Mouse (Mus musculus): ENCODE results near the gene Arfgap3. TPM values are rescaled to one million over a fixed set of nuclear protein-coding genes. Genes with fewer than 3 reads are reported as not detected.
"Not testable (repeated sequence)": the region's sequence is repeated elsewhere in the genome, so short reads cannot be mapped to it uniquely, and the experiment has no call there.

Gene Arfgap3
- total RNA-seq, 4 experiments from 2014 or later: 28.9 to 47.7 (median 40.1) TPM

DNA sequence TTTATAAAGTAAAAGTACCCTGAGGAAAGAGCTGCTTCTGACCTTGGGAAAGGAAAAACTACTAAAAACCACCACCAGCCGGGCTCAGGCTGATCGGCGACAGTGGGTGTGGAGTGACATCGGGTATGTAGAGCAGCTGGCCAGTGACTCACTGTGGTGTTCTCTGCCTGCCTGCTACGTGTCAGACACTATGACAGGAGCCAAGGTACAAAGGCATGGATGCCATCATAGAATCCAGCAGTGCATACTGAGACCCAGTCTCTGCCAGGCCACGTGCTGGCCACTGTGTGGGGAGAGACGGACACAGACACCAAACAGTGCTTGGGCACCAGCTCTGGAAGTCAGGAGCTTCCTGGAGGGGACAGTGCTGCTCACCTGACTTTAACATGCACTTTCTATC, 5.1 kb downstream of the Arfgap3 start:
- DNase-seq: no peak

DNA sequence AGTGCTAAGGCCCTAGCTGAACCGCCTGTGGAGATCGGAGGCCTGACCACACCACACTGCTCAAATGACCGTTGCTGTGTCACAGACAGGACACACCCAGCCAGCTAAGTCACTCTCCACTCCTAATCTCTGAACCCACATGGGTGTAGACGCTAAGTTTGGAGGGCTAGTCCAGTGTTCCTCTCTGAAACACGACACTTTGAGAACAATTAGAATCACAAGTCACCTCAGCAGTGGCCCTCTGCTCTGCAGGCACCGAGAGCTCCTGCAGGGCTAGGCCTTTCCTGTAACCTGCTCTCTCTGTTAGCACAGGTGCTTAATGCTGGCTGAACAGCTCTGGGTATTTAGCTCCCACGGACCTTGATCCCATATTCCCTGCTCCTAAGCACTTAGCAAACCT, 5.9 kb downstream of the Arfgap3 start:
- DNase-seq: no peak

DNA sequence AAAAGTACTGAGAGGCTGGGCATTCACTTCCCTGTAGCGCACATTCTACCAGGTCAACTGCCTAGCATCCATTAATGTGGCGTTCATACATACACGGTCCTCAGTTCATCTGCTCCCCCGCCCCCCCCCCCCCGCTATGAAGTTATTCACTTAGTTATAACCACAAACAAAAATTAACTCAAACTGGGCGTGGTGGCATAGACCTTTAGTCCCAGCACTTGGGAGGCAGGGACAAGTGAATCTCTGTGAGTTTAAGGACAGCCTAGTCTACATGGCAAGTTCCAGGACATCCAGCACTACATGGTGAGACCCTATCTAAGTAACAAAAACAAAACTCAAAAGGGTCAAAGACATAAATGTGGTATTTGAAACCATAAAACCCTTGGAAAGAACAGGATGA, 11.1 kb downstream of the Arfgap3 start:
- no peak for DNase-seq

DNA sequence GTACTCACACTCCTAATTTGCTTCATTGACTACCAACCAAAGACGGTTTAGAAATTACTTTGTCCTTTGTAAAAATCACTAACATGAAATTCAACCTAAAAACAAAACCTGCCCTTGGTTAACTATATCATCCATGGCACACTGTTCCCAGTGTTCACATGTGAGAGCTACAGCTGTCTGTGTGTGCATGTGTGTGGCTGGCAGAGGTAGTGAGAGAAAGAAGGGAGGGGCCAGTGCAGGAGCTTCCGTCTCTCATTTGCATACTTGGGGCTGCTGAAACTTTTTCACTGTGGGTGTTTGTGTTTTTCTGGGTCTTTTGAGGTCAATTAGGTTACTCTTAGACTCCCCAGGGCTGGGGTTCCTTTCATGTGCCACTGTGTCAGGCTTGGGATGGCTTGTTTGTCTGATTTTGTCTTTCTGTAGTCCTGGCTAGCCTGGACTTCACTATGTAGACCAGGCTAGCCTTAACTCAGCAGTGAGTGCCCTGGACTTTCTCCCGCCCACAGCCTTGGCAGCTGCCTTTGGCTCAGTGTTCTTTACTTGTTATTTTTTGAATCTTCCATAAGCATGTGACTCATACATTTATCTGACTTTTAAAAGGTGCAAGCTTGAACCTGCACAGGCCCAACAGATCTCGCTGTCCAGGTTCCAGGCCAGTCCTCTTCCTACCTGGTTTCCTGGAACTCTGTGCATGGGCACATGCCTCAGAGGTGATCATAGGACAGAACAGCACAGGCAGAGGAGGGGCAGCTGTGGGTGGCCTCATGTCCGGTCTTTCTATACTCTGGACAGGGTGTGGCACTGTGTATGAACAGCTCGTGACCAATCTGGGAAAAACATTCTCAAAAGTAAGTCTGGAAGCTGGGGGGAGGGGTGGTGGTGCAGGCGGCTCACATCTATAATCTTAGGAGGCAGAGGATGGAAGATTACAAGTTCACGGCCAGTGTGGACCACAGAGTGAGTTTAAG, 11.9 kb downstream of the Arfgap3 start:
- no peak for DNase-seq

DNA sequence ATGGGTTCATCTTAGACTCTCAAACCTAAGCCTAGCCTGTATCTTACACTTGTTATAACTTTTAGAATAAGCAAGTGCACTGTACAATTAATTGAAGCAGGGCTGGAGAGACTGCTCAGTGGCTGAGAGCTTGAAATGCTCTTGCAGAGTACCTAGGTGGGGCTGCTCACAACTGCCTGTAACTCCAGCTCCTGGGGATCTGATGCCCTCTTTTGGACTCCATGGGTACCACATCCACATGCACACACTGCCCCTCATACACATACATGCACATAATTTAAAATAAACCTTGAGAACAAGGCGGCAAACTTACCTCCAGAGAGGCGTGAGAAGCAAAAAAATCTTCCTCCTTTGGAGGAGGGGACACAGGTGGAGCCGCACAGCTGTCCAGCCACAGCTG, 17.7 kb downstream of the Arfgap3 start:
- no peak for DNase-seq

DNA sequence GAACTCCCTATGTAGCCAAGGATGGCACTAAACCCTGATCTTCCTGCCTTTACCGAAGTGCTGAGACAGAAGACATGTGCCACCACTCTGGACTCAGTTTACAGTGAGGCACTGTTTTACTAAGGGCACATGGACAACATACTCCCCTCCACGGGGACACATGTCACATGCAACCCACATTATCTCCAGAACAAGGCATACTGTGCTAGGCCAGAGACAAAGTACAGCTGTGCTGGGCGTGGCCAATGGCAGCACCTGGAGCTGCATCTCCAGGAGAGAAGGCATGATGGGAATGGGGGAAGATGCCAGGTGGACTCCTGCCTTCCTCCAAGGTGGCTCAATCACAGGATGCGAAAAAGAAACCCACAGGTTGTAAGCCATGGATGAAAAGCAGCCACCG, 21.1 kb downstream of the Arfgap3 start:
- no peak for DNase-seq

DNA sequence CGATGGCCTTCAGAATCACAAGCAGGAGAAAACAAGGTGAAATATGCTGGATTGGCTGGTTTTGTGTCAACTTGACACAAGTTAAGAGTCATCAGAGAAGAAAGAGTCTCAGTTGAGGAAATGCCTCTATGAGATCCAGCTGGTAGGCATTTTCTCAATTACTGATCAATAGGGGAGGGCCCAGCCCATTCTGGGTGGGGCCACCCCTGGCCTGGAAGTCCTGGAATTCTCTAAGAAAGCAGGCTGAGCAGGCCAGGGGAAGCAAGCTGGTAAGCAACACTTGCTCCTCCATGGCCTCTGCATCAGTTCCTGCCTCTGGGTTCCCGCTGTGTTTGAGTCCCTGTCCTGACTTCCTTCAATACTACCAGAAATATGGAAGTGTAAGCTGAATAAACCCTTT, 27.0 kb downstream of the Arfgap3 start:
- no peak for DNase-seq

DNA sequence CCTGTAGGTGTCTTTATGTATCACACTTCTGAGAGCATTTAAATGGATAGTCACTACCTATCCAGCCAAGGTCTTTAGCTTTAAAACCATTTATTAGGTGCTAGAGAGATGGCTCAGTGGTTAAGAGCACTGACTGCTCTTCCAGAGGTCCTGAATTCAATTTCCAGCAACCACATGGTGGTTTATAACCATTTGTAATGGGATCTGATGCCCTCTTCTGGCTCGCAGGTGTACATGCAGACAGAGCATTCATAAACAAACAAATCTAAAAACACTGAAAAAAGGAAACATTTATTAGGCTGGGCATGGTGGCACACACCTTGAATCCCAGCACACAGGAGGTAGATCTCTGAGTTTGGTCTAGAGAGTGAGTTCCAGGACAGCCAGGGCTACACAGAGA, 35.1 kb downstream of the Arfgap3 start:
- DNase-seq: no peak

DNA sequence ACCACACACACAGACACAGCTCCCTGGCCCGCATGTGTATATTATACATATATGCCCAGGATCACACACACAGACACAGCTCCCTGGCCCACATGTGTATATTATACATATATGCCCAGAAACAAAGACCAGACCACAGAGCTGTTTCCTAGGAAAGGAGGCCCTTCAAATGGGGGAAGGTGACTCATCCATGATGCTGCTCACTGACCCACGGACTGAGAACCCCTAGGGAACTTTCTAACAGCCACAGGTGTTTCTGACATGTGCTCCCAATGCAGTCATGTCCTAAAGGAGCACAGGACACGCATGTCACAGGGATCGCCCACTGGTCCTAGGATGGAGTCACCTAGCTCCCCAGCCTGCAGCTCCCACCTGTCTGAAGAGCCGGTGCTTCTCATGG, 40.2 kb downstream of the Arfgap3 start:
- DNase-seq: no peak

DNA sequence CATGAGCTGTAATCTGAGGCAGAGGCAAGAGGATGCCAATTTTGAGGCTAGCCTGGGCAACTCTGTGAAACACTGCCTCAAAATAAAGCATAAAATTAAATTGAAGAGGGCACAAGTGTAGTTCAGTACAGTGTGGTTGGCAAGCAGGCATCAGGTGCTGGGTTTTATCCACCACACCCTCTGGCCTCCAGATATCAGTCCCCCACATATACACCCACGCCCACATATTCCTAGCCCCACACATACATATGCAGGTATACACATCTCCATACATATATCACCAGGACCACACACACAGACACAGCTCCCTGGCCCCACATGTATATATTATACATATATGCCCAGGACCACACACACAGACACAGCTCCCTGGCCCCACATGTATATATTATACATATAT, 41.3 kb downstream of the Arfgap3 start:
- DNase-seq: not testable (repeated sequence)

DNA sequence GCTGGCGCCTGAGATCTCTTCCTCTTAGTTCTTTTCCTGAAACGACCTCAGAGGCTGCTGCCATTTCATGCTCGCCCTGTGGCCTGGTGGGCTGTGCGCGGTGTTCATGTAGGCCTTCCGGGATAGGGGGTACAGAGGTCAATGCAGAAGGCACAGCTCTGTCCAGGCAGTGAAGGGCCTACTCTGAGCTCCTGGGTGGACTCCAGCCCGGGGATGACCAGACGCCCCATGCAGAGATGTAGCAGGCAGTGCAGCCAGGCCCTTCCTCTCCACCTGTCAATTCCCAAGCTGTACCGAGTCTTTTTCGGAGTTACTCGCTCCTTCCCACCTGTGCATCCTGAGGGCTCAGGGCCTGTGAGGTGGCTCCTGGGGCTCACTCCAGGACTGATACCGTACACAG, 43.9 kb downstream of the Arfgap3 start:
- DNase-seq: no peak

DNA sequence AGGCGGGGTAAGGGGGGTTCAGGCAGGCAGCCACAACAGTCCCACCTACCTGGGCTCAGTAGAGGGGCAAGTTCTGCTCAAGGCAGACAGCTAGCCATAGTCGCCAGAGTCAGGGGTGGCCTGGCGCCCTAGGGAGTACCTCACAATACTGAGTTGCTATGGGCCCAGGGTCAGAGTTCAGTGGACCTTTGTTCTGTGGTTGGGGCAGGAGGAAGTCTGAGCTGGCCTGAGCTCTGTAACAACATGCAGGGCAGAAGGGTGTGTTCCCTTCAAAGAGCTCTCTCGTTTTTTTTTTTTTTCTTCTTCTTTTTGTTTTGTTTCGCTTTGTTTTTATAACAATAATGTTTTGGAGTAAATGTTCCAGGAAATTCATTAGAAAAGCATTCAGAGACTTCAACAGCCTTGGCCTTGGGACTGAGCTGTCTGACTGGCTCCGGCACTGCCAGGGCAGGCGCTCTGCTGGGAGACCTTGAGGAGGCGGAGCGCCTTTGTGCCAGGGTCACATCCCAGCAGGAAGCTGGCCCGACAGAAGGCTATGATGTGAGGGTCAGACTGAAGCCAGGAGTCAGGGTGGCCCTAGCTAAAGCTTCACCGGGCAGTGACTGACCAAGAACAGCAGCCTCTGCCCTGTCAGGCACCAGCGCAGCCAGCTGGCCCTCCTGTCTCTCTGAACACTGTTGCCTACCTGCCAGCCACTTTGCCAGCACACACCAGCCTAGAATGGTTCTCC, 44.7 kb downstream of the Arfgap3 start:
- peak; percentile 94 for DNase-seq

DNA sequence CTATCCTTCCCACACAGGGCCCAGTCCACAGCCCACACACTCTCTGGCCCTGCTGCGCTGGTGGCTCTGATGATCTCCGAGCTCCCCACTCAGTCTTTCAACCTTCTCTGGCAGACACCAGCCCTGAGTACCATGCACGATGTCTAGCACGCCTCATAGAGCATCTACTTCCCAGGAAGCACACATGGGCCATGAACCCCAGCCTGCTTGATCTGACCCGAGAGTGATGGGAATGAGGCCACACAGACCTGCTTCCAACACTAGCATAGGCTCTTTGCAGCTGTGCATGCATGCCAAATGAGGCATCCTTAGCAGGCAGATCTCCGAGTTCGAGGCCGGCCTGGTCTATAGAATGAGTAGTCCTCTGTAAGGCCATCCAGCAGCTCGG, 45.2 kb downstream of the Arfgap3 start:
- no peak for DNase-seq

DNA sequence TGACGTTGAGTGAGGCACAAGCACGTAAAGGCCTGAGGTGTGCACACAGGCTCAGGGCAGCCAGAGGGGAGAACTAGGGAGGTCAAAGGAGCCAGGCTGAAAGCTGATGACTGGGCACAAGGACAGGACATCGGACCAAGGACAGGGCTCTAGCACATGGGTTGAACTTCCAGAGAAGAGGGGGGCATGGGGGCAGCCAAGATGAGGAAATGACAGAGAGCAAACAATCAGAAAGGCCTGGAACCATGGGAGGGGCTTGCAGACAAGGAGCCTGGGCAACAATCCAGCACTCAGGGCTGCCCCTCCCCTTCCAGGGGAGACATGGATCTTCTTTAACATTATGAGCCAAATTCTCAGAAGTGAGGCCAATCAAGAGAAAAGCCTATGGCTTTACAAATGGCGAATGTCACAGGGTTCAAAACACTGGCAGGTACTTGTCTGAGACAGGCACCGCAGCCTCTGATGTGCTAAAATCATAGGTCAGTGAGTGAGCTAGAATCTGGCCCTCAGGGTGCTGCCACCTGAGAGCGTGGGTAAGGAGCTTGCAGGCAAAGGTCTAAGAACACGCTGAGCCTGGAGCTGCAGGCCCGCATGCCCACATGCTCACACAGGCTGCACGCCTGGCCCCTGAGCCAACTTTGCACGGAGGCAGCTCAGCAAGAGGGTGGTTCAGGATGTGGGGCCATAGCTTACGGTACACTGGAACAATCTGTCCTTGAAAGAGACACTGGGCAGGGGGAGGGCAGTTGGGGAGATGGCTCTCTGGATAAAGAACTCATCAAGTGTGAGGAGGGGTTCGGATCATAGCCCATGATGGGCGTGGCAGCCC, 46.2 kb downstream of the Arfgap3 start:
- peak; percentile 87 for DNase-seq

DNA sequence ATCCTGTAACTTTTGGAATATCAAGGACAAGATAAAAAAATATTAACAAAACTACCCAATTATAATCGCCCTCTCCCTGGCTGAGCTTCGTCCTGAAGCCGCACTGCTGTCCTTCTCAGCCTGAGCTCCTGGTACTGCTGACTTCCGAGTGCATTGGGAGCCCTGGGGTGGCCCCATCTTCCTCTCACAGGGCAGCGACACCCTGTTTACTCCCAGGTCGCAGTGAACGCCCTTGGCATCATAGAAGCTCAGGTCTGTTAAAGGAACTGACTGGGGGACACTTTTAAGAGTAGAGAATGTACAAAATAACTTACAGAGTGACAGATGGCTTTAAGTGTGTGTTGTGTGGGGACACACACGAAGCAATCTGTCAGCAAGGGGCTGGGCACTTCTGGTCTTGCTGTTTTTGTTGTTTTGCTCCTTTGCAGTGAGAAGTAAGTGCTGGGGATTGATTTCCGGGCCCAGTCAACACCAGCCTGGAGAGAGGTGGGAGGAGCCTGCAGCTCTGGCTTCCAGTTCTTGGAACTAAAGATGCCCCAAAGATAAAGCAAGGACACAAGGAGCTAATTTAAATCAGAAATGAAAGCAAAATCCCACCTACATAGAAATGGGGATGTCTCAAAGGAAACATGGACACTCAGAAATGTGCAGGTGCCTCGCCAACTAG, 50.0 kb downstream of the Arfgap3 start:
- no peak for DNase-seq

DNA sequence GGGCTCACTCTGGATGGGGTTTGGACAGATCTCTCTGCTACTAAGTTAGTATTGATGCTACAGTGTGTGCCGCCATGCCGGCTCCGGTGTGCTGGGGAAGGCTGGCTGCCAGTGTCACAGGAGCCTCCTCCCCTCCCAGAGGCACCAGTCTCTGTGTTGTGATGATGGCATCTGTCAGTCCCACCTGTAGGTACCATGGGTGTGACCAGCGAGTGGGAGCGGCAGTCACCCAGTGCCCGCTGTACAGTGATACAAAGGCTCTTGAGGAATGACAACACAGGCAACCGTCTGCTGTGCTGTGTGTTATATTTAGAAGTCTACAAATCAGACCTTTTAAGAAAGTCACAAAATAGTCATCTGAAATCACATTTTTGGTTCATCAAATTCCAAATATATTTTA, 50.6 kb downstream of the Arfgap3 start:
- DNase-seq: no peak

DNA sequence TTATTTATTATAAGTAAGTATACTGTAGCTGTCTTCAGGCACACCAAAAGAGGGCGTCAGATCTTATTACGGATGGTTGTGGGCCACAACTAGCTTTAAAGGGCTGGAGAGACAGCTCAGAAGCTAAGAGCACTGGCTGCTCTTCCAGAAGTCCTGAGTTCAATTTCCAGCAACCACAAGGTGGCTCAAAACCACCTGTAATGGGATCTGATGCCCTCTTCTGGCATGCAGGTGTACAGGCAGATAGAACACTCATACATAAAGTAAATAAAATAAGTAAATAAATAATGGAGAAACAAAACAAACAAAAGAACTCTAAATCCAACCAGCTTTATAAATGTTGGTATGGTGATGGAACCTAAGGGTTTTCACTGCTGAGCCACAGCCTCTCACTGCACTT, 51.2 kb downstream of the Arfgap3 start:
- no peak for DNase-seq

DNA sequence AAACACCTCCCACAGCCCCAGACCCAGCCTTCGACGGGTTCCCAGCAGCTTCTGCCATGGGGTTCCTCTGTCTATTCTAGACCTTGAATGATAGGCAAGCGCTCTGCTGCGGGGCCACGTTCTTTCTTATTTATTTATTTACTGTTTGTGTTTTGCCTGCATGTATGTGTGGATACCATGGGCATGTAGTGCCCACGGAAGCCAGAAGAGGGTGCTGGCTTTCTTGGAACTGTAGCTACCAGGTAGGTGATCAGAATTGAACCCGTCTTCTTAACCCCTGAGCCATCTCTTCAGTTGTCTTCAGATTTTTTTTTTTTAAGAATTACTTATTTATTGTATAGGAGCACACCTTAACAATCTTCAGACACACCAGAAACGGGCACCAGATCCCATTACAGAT, 51.7 kb downstream of the Arfgap3 start:
- DNase-seq: no peak

DNA sequence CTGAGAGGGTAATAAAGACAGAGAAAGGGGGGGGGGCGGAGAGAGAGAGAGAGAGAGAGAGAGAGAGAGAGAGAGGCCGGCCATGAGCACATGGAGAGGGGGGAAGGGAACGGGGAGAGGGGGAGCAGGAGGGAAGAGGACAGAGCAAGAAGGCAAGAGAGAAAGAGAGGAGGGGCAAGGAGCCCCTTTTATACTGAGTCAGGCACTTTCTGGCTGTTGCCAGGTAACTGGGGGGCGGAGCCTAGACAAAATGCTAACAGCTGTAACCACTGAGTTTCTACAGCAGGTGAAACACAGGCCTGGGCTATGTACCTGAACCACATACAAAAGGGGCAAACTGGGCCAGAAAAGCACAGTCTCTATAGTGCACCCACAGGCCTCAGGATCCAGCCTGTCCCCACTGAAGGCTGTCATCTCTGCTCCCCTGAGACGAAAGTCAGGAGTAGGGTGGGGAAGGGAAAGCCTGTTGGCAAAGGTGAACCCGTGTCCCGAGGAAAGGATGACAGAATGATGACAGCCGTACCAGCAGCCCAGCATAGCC, 53.2 kb downstream of the Arfgap3 start:
- DNase-seq: no peak

DNA sequence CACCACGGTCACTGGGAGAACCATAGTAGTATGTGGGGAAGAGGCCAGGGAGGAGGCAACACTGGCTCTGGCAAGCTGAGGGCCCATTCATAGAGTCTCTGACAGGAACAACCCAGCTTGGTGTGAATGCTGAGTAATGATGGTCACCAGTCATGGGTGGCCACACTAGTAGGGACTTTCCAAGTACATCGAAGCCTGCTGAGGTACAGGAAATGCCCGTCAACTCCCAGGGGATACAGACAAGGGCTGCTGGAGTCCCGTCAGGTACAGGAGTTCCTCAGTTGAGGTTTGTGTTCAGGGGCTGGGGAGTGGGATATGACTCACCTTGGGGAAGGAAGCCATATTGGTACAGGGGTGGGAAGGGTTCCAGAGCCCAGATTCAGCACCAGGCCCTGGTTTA, 54.0 kb downstream of the Arfgap3 start:
- DNase-seq: no peak

DNA sequence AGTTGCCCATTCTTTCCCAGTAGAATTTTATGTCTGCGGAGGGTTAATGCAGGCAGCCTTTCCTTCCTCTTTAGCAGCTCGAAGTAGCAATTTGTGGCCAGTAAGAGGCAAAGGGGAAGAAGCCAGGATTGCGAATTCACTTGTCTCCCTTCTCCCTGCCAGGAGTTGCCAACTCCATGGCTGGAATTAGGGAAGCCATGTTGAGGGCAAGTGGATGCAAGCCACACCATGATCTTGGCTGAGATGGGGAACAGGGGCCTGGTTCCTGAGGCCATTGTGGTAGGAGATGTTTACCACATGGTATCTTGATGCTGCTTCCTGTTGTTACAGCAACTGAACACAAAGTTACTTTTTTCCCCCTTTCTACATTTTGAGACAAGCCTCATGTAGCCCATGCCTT, 55.1 kb downstream of the Arfgap3 start:
- no peak for DNase-seq
